Comparison of ENCODE assay signal across 9 mouse cellular contexts in genomic region chr2:62646671-62647289, GRCm38 (mm10). TPM values are rescaled to one million over a fixed set of nuclear protein-coding genes. Genes with fewer than 3 reads are reported as not detected.
A peak's percentile ranks its signal among the peaks of the same experiment; 100 is the strongest.
DNase-seq lines count a peak whose midpoint lies in the region; ATAC-seq and TF ChIP-seq lines count a peak whose summit lies in the region.
"Had no signal": no experiment of that assay in that cellular context is flagged by ENCODE, and none has a peak within 500 bp of the region (broad histone marks: within the 10 kb centered on the region; RNA-seq: fewer than 3 reads in every experiment).

No protein-coding gene starts in this region.

- peak overlapping the region; percentile 61 for H3K4me2 ChIP-seq in limb, embryonic 12.5 days
- peak overlapping the region; percentile 65 for H3K4me2 ChIP-seq in neural tube, embryonic 14.5 days (ENCODE audit: low read depth, low read length)

- DNase-seq in lung, adult 2 months: no peak
- no peak for DNase-seq in lung, postnatal 36 days
- no peak for DNase-seq in heart, embryonic 10.5 days (ENCODE audit: low spot score)
- DNase-seq in spleen, postnatal 14 days (ENCODE audit: low spot score in 2 of 2): no peak
- no peak for DNase-seq in gastrocnemius, adult 18-20 months (ENCODE audit: low spot score)
- DNase-seq in ovary, postnatal 14 days (ENCODE audit: low spot score): no peak
- DNase-seq: layer of hippocampus, postnatal 36 days had no signal

- no peak for TF ChIP-seq POLR2A in lung, adult 2 months (IDR thresholded peaks at IDR 0.05; ENCODE audit: borderline replicate concordance, extremely low read depth, low read depth, low read length)

- no peak for TF ChIP-seq CTCF in lung, adult 2 months (IDR thresholded peaks at IDR 0.05; ENCODE audit: insufficient read depth, low read length)

- no peaks in the 10 kb centered on the region for H3K36me3 ChIP-seq in heart, embryonic 10.5 days
- no peaks in the 10 kb centered on the region for H3K36me3 ChIP-seq in limb, embryonic 12.5 days
- H3K36me3 ChIP-seq in neural tube, embryonic 14.5 days (ENCODE audit: control insufficient read depth, insufficient read depth, low read length): no peaks in the 10 kb centered on the region

- peaks cover 7% of the 10 kb centered on the region for H3K4me1 ChIP-seq in lung, adult 2 months (ENCODE audit: control insufficient read depth, insufficient read depth, low read length)
- peaks cover 10% of the 10 kb centered on the region; the same call in 1 of the 2 replicates for H3K4me1 ChIP-seq in heart, embryonic 10.5 days
- H3K4me1 ChIP-seq in limb, embryonic 12.5 days (replicated peaks): no peaks in the 10 kb centered on the region; the same call in 1 of the 2 replicates
- H3K4me1 ChIP-seq in neural tube, embryonic 14.5 days (ENCODE audit: control insufficient read depth, insufficient read depth, low read length): no peaks in the 10 kb centered on the region

- ATAC-seq in limb, embryonic 12.5 days (ENCODE audit: insufficient number of reproducible peaks, insufficient read depth, low FRiP score, low TSS enrichment, low read depth): no peak
- ATAC-seq in neural tube, embryonic 14.5 days (ENCODE audit: low read depth): no peak

- H3K27me3 ChIP-seq in heart, embryonic 10.5 days (ENCODE audit: insufficient read depth, poor library complexity, severe bottlenecking): no peaks in the 10 kb centered on the region
- peaks cover 7% of the 10 kb centered on the region; the same call in 1 of the 2 replicates for H3K27me3 ChIP-seq in limb, embryonic 12.5 days
- no peaks in the 10 kb centered on the region for H3K27me3 ChIP-seq in neural tube, embryonic 14.5 days (ENCODE audit: control insufficient read depth, insufficient read depth, low read length)

- peak overlapping the region; percentile 14 for H3K4me3 ChIP-seq in lung, adult 2 months (replicated peaks; ENCODE audit: extremely low read depth, low read depth, low read length)
- H3K4me3 ChIP-seq in heart, embryonic 10.5 days: peak overlapping the region; percentile 66
- peak overlapping the region; percentile 43 for H3K4me3 ChIP-seq in limb, embryonic 12.5 days (replicated peaks)
- H3K4me3 ChIP-seq in neural tube, embryonic 14.5 days (ENCODE audit: low read depth, low read length): 0 out of 2 replicates have a peak overlapping the region, but pooled peaks have one; percentile 39

- no peaks in the 10 kb centered on the region for H3K9me3 ChIP-seq in heart, embryonic 10.5 days
- no peaks in the 10 kb centered on the region for H3K9me3 ChIP-seq in limb, embryonic 12.5 days
- H3K9me3 ChIP-seq in neural tube, embryonic 14.5 days (ENCODE audit: control insufficient read depth, low read length): no peaks in the 10 kb centered on the region

- no peak overlapping the region; the same call in 1 of the 2 replicates for H3K9ac ChIP-seq in limb, embryonic 12.5 days (replicated peaks)
- H3K9ac ChIP-seq in neural tube, embryonic 14.5 days (replicated peaks; ENCODE audit: low read depth, low read length): no peak overlapping the region

- peak overlapping the region; percentile 87 for H3K27ac ChIP-seq in heart, embryonic 10.5 days
- no peak overlapping the region for H3K27ac ChIP-seq in limb, embryonic 12.5 days
- H3K27ac ChIP-seq in neural tube, embryonic 14.5 days (ENCODE audit: low read depth, low read length): no peak overlapping the region

- 25% methylated on average over 6 of the region's 6 CpGs for WGBS in lung, adult 2 months
- WGBS in heart, embryonic 10.5 days: 30% methylated on average over 6 of the region's 6 CpGs
- 20% methylated on average over 6 of the region's 6 CpGs for WGBS in limb, embryonic 12.5 days
- WGBS in neural tube, embryonic 14.5 days: 5% methylated on average over 6 of the region's 6 CpGs

RNA-seq across cellular contexts. Expression of gene Ifih1, which starts 0.7 kb away (rescaled TPM):
- 7.6 and 9.7 TPM in 2 replicates for polyA plus RNA-seq in lung, adult 2 months (2012; rRNA removed)
- polyA plus RNA-seq in heart, embryonic 10.5 days (2016; fragmentation: Nextera tagmentation; extraction: Ambion mirVana): 0.93 and 1.0 TPM in 2 replicates
- polyA plus RNA-seq in limb, embryonic 12.5 days (2016; fragmentation: Nextera tagmentation; extraction: Ambion mirVana): 1.1 and 1.6 TPM in 2 replicates
- 0.47 and 0.80 TPM in 2 replicates for polyA plus RNA-seq in neural tube, embryonic 14.5 days (2014; fragmentation: Nextera tagmentation; extraction: Ambion mirVana)
- 1 to 10 TPM; 3.5 to 3.8 TPM for total RNA-seq in gastrocnemius, adult 18-20 months (2021)

RNA-seq across cellular contexts. Expression of gene Gca, which starts 17.3 kb away (rescaled TPM):
- 6.8 and 9.5 TPM in 2 replicates for polyA plus RNA-seq in lung, adult 2 months (2012; rRNA removed)
- 9.0 and 14.6 TPM in 2 replicates for polyA plus RNA-seq in heart, embryonic 10.5 days (2016; fragmentation: Nextera tagmentation; extraction: Ambion mirVana)
- polyA plus RNA-seq in limb, embryonic 12.5 days (2016; fragmentation: Nextera tagmentation; extraction: Ambion mirVana): 0.41 and 0.52 TPM in 2 replicates
- polyA plus RNA-seq in neural tube, embryonic 14.5 days (2014; fragmentation: Nextera tagmentation; extraction: Ambion mirVana): 3.1 and 3.5 TPM in 2 replicates
- total RNA-seq in gastrocnemius, adult 18-20 months (2021): 1 to 10 TPM; 6.4 to 8.3 TPM

Comparison
In these comparisons a context has a peak if more than half of its experiments do, and no peak if none do; other contexts are left out.
1. H3K4me3 ChIP-seq: peak in every context shown above with its lines; median percentile 66 in heart, embryonic 10.5 days; 43 in limb, embryonic 12.5 days; 39 in neural tube, embryonic 14.5 days; 14 in lung, adult 2 months.